Mouse (Mus musculus) ES-E14 (cell line): ENCODE measurements around the gene Mgam. TPM values are rescaled to one million over a fixed set of nuclear protein-coding genes. Genes with fewer than 3 reads are reported as not detected.

Experiments used
- DNase-seq: peaks from one replicate; pipeline ENCODE4 v3.0.0-alpha.2; 2013; ENCODE audit warnings: low read depth, low spot score
- H3K27ac ChIP-seq: 2 replicates; pipeline ENCODE4 v1.5.1; 2012; ENCODE audit warnings: low read depth, mild to moderate bottlenecking, low read length, moderate library complexity, mixed read lengths; ENCODE audit not compliant: poor library complexity, insufficient read depth, severe bottlenecking
- H3K36me3 ChIP-seq: 2 replicates; pipeline ENCODE4 v1.6.1; 2012; ENCODE audit warnings: mild to moderate bottlenecking, low read length, moderate library complexity, mixed read lengths; ENCODE audit not compliant: control insufficient read depth, poor library complexity, insufficient read depth, severe bottlenecking
- H3K4me1 ChIP-seq, 2 experiments: fragments of 150-350 bp in 1 of 2; sonication (generic) in 1 of 2; 2 replicates each; pipeline ENCODE4 v1.6.1; 2012; ENCODE audit warnings: low read length in 2 of 2, mild to moderate bottlenecking in 1 of 2, mixed read lengths in 1 of 2; ENCODE audit not compliant: control insufficient read depth in 2 of 2, insufficient read depth in 2 of 2, poor library complexity in 1 of 2
- H3K4me3 ChIP-seq, 2 experiments: fragments of 150-350 bp in 1 of 2; sonication (generic) in 1 of 2; 2 replicates each; pipeline ENCODE4 v1.5.1; 2012; ENCODE audit warnings: low read length in 2 of 2, low read depth in 1 of 2, mild to moderate bottlenecking in 1 of 2, mixed read lengths in 1 of 2; ENCODE audit not compliant: insufficient read depth in 1 of 2, poor library complexity in 1 of 2, severe bottlenecking in 1 of 2
- H3K9ac ChIP-seq: 2 replicates; pipeline ENCODE4 v1.6.1; 2012; ENCODE audit warnings: low read depth, mild to moderate bottlenecking, low read length, mixed read lengths; ENCODE audit not compliant: poor library complexity, insufficient read depth, severe bottlenecking
- H3K9me3 ChIP-seq: fragments of 150-350 bp; sonication (generic); 2 replicates; pipeline ENCODE4 v1.6.1; 2012; ENCODE audit warnings: low read depth, mild to moderate bottlenecking, low read length; ENCODE audit not compliant: control insufficient read depth, insufficient read depth
- CHD2 ChIP-seq: IDR thresholded peaks from 2 replicates; pipeline ENCODE4 v1.6.1; 2014; ENCODE audit warnings: mild to moderate bottlenecking, low read depth, low read length, inconsistent platforms
- HCFC1 ChIP-seq: IDR thresholded peaks from 2 replicates; pipeline ENCODE4 v1.6.1; 2012; ENCODE audit warnings: low read length, inconsistent platforms, borderline replicate concordance; ENCODE audit not compliant: insufficient read depth
- MAFK ChIP-seq: IDR thresholded peaks from 2 replicates; pipeline ENCODE4 v1.6.1; 2014; ENCODE audit warnings: mild to moderate bottlenecking, low read depth, low read length, inconsistent platforms; ENCODE audit not compliant: insufficient read depth
- ZC3H11A ChIP-seq: IDR thresholded peaks from 2 replicates; pipeline ENCODE4 v1.6.1; 2012; ENCODE audit warnings: low read depth, mild to moderate bottlenecking, inconsistent platforms, low read length, borderline replicate concordance
- ZNF384 ChIP-seq: IDR thresholded peaks from 2 replicates; pipeline ENCODE4 v1.6.1; 2012; ENCODE audit warnings: low read depth, low read length, inconsistent platforms
- in situ Hi-C, 2 experiments: fragments of 600-800 bp; cut with MboI; formaldehyde crosslinking; loops; one replicate each; pipeline ENCODE4 v1.15.1; 2025; ENCODE audit warnings: low sequenced_read_pairs in 2 of 2, inconsistent platforms in 1 of 2; ENCODE audit not compliant: unreplicated experiment in 2 of 2
- total RNA-seq: library from RNA; depleted of rRNA; stranded (reverse); fragments of 300-350 nt; gene quantifications from 2 replicates; pipeline ENCODE4 v1.2.3, GENCODE M21; 2012; rRNA removed

The Mgam gene
- 0.22 TPM in 1 of 2 replicates, not detected in the other for total RNA-seq

DNA sequence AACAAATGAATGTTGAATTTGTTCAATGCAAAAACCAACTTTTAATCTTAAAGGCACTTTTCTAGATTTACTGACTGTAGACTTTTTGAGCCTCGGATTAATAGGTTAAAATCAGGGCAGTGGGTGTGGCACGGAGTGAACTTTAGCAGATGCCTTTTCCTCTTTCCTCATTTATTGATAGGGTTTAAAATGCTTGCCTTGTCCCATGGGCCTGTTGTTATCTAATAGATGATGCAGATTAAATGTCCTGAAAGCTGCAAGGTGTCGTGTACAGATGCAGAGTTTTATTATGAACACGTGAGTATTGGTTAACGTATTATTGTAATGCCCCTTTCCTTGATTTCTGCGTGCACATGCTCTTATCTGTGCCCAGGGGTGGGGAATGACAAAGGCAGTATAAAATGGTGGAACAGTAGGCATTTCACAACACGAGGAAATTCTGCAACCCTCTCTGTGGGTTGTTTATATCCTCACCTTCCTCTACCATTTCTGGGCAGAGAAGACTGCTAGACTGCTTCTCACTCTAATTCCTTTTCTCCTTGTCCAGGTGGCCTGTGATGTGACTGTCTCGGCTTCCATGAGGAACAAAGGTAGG, at the start of gene Mgam:
TSS of gene Mgam (plus strand) at position 426 of the 595 bp plus-strand sequence.
- H3K9ac ChIP-seq, result no peak within 1 kb of the TSS
- in situ Hi-C loops, result no loop called here
- H3K27ac ChIP-seq, result no peak within 1 kb of the TSS
- H3K4me1 ChIP-seq, result no peaks in the 10 kb centered on the region
- no peaks in the 10 kb centered on the region for H3K9me3 ChIP-seq
- no peaks in the 10 kb centered on the region for H3K36me3 ChIP-seq
- H3K4me3 ChIP-seq, result no peak within 1 kb of the TSS
- TF ChIP-seq CHD2 (no peak), ZNF384 (no peak), MAFK (no peak), ZC3H11A (no peak), HCFC1 (no peak)
- no peak for DNase-seq

- DNase-seq, result no peak
- H3K9ac ChIP-seq, result no peak overlapping the region
- in situ Hi-C loops, result no loop called here
- no peaks in the 10 kb centered on the region for H3K36me3 ChIP-seq
- no peak overlapping the region for H3K4me3 ChIP-seq
- no peaks in the 10 kb centered on the region for H3K4me1 ChIP-seq
- no peak overlapping the region for H3K27ac ChIP-seq
- H3K9me3 ChIP-seq, result no peaks in the 10 kb centered on the region
- TF ChIP-seq ZC3H11A, result no peak
- TF ChIP-seq MAFK, result no peak
- TF ChIP-seq HCFC1, result no peak
These were observed 44.3 kb upstream of the Mgam start for GRCm38 (mm10) chr6:40584336-40584735.

- in situ Hi-C loops, result no loop called here
- DNase-seq, result no peak
- no peaks in the 10 kb centered on the region for H3K4me1 ChIP-seq
- TF ChIP-seq ZC3H11A (no peak), CHD2 (no peak), HCFC1 (no peak), MAFK (no peak), ZNF384 (no peak)
- H3K27ac ChIP-seq, result no peak within 1 kb of the TSS
- no peaks in the 10 kb centered on the region for H3K36me3 ChIP-seq
- no peak within 1 kb of the TSS for H3K4me3 ChIP-seq
- H3K9me3 ChIP-seq, result no peaks in the 10 kb centered on the region
- no peak within 1 kb of the TSS for H3K9ac ChIP-seq
These were observed 43.0 kb upstream of the Mgam start, which contains the start of gene Clec5a for GRCm38 (mm10) chr6:40585645-40586044. Clec5a (minus strand) TSS chr6:40585821.

GRCm38 (mm10) chr6:40588346-40588745, 40.3 kb upstream of the Mgam start:
- DNase-seq, result no peak
- TF ChIP-seq ZNF384 (no peak), CHD2 (no peak), ZC3H11A (no peak), MAFK (no peak), HCFC1 (no peak)

More at GRCm38 (mm10) chr6:40588346-40588745, 40.3 kb upstream of the Mgam start:
- Histone ChIP-seq H3K9ac (no peak overlapping the region), H3K27ac (no peak overlapping the region), H3K36me3 (no peaks in the 10 kb centered on the region), H3K9me3 (no peaks in the 10 kb centered on the region), H3K4me3 (no peak overlapping the region), H3K4me1 (no peaks in the 10 kb centered on the region)
- in situ Hi-C loops, result no loop called here
